Mouse (Mus musculus): ENCODE results near the gene Cdipt. TPM values are rescaled to one million over a fixed set of nuclear protein-coding genes. Genes with fewer than 3 reads are reported as not detected.

Cdipt gene
- polyA plus RNA-seq, 1 experiment from 2014 or later, result 92.4 TPM

GRCm38 (mm10) chr7:126949403-126949792, 26.3 kb upstream of the Cdipt start, which contains the start of gene Asphd1:
Gene Asphd1 (minus strand): TSS chr7:126949582.
- peaks cover 25% of the 10 kb centered on the region for H3K36me3 ChIP-seq (ENCODE audit: control insufficient read depth, insufficient read depth, low read length)
- ATAC-seq (peak; percentile 68), DNase-seq (ENCODE audit: low spot score) (peak; percentile 65)
- H3K27me3 ChIP-seq (replicated peaks; ENCODE audit: control insufficient read depth, insufficient read depth, low read length), result no peaks in the 10 kb centered on the region
- H3K9me3 ChIP-seq (replicated peaks; ENCODE audit: control insufficient read depth, low read length), result no peaks in the 10 kb centered on the region
- WGBS, result under 1% methylated on average over 21 of the region's 21 CpGs
- H3K4me2 ChIP-seq (ENCODE audit: low read length), result peak within 1 kb of the TSS; percentile 99
- peak within 1 kb of the TSS; percentile 83 for H3K27ac ChIP-seq (ENCODE audit: low read depth, low read length)
- H3K9ac ChIP-seq (ENCODE audit: low read length), result peak within 1 kb of the TSS; percentile 80
- H3K4me1 ChIP-seq (ENCODE audit: control insufficient read depth, insufficient read depth, low read length), result peaks cover 13% of the 10 kb centered on the region
- peak within 1 kb of the TSS; percentile 57 for H3K4me3 ChIP-seq (ENCODE audit: low read depth, low read length)

- ATAC-seq (peak; percentile 83), DNase-seq (ENCODE audit: low spot score) (peak; percentile 85)
- under 1% methylated on average over 41 of the region's 42 CpGs for WGBS
- Histone ChIP-seq H3K27ac (ENCODE audit: low read depth, low read length) (peak within 1 kb of the TSS; percentile 83), H3K4me2 (ENCODE audit: low read length) (peak within 1 kb of the TSS; percentile 99), H3K4me3 (ENCODE audit: low read depth, low read length) (peak within 1 kb of the TSS; percentile 57), H3K4me1 (ENCODE audit: control insufficient read depth, insufficient read depth, low read length) (peaks cover 13% of the 10 kb centered on the region), H3K9me3 (replicated peaks; ENCODE audit: control insufficient read depth, low read length) (no peaks in the 10 kb centered on the region), H3K9ac (ENCODE audit: low read length) (peak within 1 kb of the TSS; percentile 80), H3K27me3 (replicated peaks; ENCODE audit: control insufficient read depth, insufficient read depth, low read length) (no peaks in the 10 kb centered on the region), H3K36me3 (ENCODE audit: control insufficient read depth, insufficient read depth, low read length) (peaks cover 20% of the 10 kb centered on the region)
Observed at GRCm38 (mm10) chr7:126949793-126950646, 25.7 kb upstream of the Cdipt start, which contains the start of gene Sez6l2. Gene Sez6l2 (plus strand): TSS chr7:126950563.

- WGBS, result 5% methylated on average over 26 of the region's 26 CpGs
- ATAC-seq, result no peak; the same call in 1 of the 2 replicates
- Histone ChIP-seq H3K36me3 (ENCODE audit: control insufficient read depth, insufficient read depth, low read length) (peaks cover 16% of the 10 kb centered on the region; the same call in 1 of the 2 replicates), H3K9ac (ENCODE audit: low read length) (peak overlapping the region; percentile 80), H3K27ac (ENCODE audit: low read depth, low read length) (peak overlapping the region; percentile 83; the same call in 1 of the 2 replicates), H3K4me3 (ENCODE audit: low read depth, low read length) (peak overlapping the region; percentile 57), H3K27me3 (replicated peaks; ENCODE audit: control insufficient read depth, insufficient read depth, low read length) (no peaks in the 10 kb centered on the region), H3K4me2 (ENCODE audit: low read length) (peak overlapping the region; percentile 99), H3K9me3 (replicated peaks; ENCODE audit: control insufficient read depth, low read length) (no peaks in the 10 kb centered on the region), H3K4me1 (ENCODE audit: control insufficient read depth, insufficient read depth, low read length) (peaks cover 13% of the 10 kb centered on the region)
- peak; percentile 13 for DNase-seq (ENCODE audit: low spot score)
Observed at GRCm38 (mm10) chr7:126950647-126951615, 24.8 kb upstream of the Cdipt start.

- Histone ChIP-seq H3K9ac (ENCODE audit: low read length) (peak overlapping the region; percentile 80), H3K4me3 (ENCODE audit: low read depth, low read length) (peak overlapping the region; percentile 57), H3K36me3 (ENCODE audit: control insufficient read depth, insufficient read depth, low read length) (peaks cover 11% of the 10 kb centered on the region; the same call in 1 of the 2 replicates), H3K27me3 (replicated peaks; ENCODE audit: control insufficient read depth, insufficient read depth, low read length) (no peaks in the 10 kb centered on the region), H3K4me1 (ENCODE audit: control insufficient read depth, insufficient read depth, low read length) (peaks cover 13% of the 10 kb centered on the region), H3K9me3 (replicated peaks; ENCODE audit: control insufficient read depth, low read length) (no peaks in the 10 kb centered on the region), H3K4me2 (ENCODE audit: low read length) (peak overlapping the region; percentile 99), H3K27ac (ENCODE audit: low read depth, low read length) (no peak overlapping the region)
- DNase-seq (ENCODE audit: low spot score), result no peak
- ATAC-seq, result no peak
- WGBS, result 22% methylated on average over 4 of the region's 4 CpGs
Observed at GRCm38 (mm10) chr7:126951741-126952140, 24.0 kb upstream of the Cdipt start.

GRCm38 (mm10) chr7:126952646-126953045, 23.1 kb upstream of the Cdipt start:
- ATAC-seq (no peak), DNase-seq (ENCODE audit: low spot score) (no peak)
- Histone ChIP-seq H3K4me3 (ENCODE audit: low read depth, low read length) (peak overlapping the region; percentile 57), H3K36me3 (ENCODE audit: control insufficient read depth, insufficient read depth, low read length) (0 out of 2 replicates have a peak, but pooled peaks cover 5% of the 10 kb centered on the region), H3K9me3 (replicated peaks; ENCODE audit: control insufficient read depth, low read length) (no peaks in the 10 kb centered on the region), H3K27ac (ENCODE audit: low read depth, low read length) (no peak overlapping the region), H3K4me1 (ENCODE audit: control insufficient read depth, insufficient read depth, low read length) (peaks cover 13% of the 10 kb centered on the region), H3K4me2 (ENCODE audit: low read length) (peak overlapping the region; percentile 99), H3K27me3 (replicated peaks; ENCODE audit: control insufficient read depth, insufficient read depth, low read length) (no peaks in the 10 kb centered on the region), H3K9ac (ENCODE audit: low read length) (no peak overlapping the region)
- under 1% methylated on average over 8 of the region's 8 CpGs for WGBS

- Histone ChIP-seq H3K4me1 (ENCODE audit: control insufficient read depth, insufficient read depth, low read length) (peaks cover 11% of the 10 kb centered on the region), H3K4me3 (ENCODE audit: low read depth, low read length) (no peak overlapping the region), H3K27me3 (replicated peaks; ENCODE audit: control insufficient read depth, insufficient read depth, low read length) (no peaks in the 10 kb centered on the region), H3K9me3 (replicated peaks; ENCODE audit: control insufficient read depth, low read length) (no peaks in the 10 kb centered on the region), H3K9ac (ENCODE audit: low read length) (no peak overlapping the region), H3K36me3 (ENCODE audit: control insufficient read depth, insufficient read depth, low read length) (peaks cover 14% of the 10 kb centered on the region; the same call in 1 of the 2 replicates), H3K4me2 (ENCODE audit: low read length) (no peak overlapping the region), H3K27ac (ENCODE audit: low read depth, low read length) (no peak overlapping the region)
- 60% methylated on average over 3 of the region's 3 CpGs for WGBS
- DNase-seq (ENCODE audit: low spot score) (no peak), ATAC-seq (no peak)
Observed at GRCm38 (mm10) chr7:126955125-126955524, 20.6 kb upstream of the Cdipt start.

- Histone ChIP-seq H3K4me2 (ENCODE audit: low read length) (no peak overlapping the region), H3K4me1 (ENCODE audit: control insufficient read depth, insufficient read depth, low read length) (no peaks in the 10 kb centered on the region), H3K36me3 (ENCODE audit: control insufficient read depth, insufficient read depth, low read length) (peaks cover 42% of the 10 kb centered on the region), H3K4me3 (ENCODE audit: low read depth, low read length) (no peak overlapping the region), H3K27me3 (replicated peaks; ENCODE audit: control insufficient read depth, insufficient read depth, low read length) (0 out of 2 replicates have a peak, but pooled peaks cover 9% of the 10 kb centered on the region), H3K9ac (ENCODE audit: low read length) (no peak overlapping the region), H3K27ac (ENCODE audit: low read depth, low read length) (no peak overlapping the region), H3K9me3 (replicated peaks; ENCODE audit: control insufficient read depth, low read length) (no peaks in the 10 kb centered on the region)
- no peak for DNase-seq (ENCODE audit: low spot score)
- 77% methylated on average over 9 of the region's 9 CpGs for WGBS
- no peak for ATAC-seq
Observed at GRCm38 (mm10) chr7:126959780-126960179, 15.9 kb upstream of the Cdipt start.

- H3K27ac ChIP-seq (ENCODE audit: low read depth, low read length), result no peak overlapping the region
- H3K9ac ChIP-seq (ENCODE audit: low read length), result no peak overlapping the region
- no peak for DNase-seq (ENCODE audit: low spot score)
- no peaks in the 10 kb centered on the region for H3K9me3 ChIP-seq (replicated peaks; ENCODE audit: control insufficient read depth, low read length)
- peaks cover 45% of the 10 kb centered on the region for H3K36me3 ChIP-seq (ENCODE audit: control insufficient read depth, insufficient read depth, low read length)
- H3K27me3 ChIP-seq (replicated peaks; ENCODE audit: control insufficient read depth, insufficient read depth, low read length), result 0 out of 2 replicates have a peak, but pooled peaks cover 9% of the 10 kb centered on the region
- H3K4me1 ChIP-seq (ENCODE audit: control insufficient read depth, insufficient read depth, low read length), result no peaks in the 10 kb centered on the region
- no peak for ATAC-seq
- H3K4me2 ChIP-seq (ENCODE audit: low read length), result no peak overlapping the region
- H3K4me3 ChIP-seq (ENCODE audit: low read depth, low read length), result no peak overlapping the region
- WGBS, result 88% methylated on average over 5 of the region's 5 CpGs
Observed at GRCm38 (mm10) chr7:126961095-126961494, 14.6 kb upstream of the Cdipt start.
